Mouse (Mus musculus): ENCODE results near the gene Arih2. TPM values are rescaled to one million over a fixed set of nuclear protein-coding genes. Genes with fewer than 3 reads are reported as not detected.
A peak's percentile ranks its signal among the peaks of the same experiment; 100 is the strongest.
"Not testable (repeated sequence)": the region's sequence is repeated elsewhere in the genome, so short reads cannot be mapped to it uniquely, and the experiment has no call there.

The Arih2 gene
- polyA plus RNA-seq, 1 experiment: 53.7 TPM

GRCm38 (mm10) chr9:108617301-108617700 is 31.9 kb downstream of the Arih2 start:
- no peak overlapping the region for H3K4me3 ChIP-seq (replicated peaks; ENCODE audit: insufficient read depth, low read depth, low read length)
- no peaks in the 10 kb centered on the region for H3K4me1 ChIP-seq (ENCODE audit: control insufficient read depth, insufficient read depth, low read length)
- TF ChIP-seq POLR2A (IDR thresholded peaks at IDR 0.05; ENCODE audit: borderline replicate concordance, insufficient read depth, low read length) (no peak), CTCF (IDR thresholded peaks at IDR 0.05; ENCODE audit: borderline replicate concordance, insufficient read depth, low read depth, low read length) (no peak)
- WGBS: 96% methylated on average over 1 of the region's 1 CpGs
- H3K27me3 ChIP-seq (ENCODE audit: control insufficient read depth, insufficient read depth, low read length): no peaks in the 10 kb centered on the region
- no peak for DNase-seq
- H3K27ac ChIP-seq (ENCODE audit: insufficient read depth, low read length): no peak overlapping the region

GRCm38 (mm10) chr9:108611488-108611887 is 37.7 kb downstream of the Arih2 start:
- Histone ChIP-seq H3K4me3 (replicated peaks; ENCODE audit: insufficient read depth, low read depth, low read length) (no peak overlapping the region), H3K27ac (ENCODE audit: insufficient read depth, low read length) (no peak overlapping the region), H3K27me3 (ENCODE audit: control insufficient read depth, insufficient read depth, low read length) (no peaks in the 10 kb centered on the region), H3K4me1 (ENCODE audit: control insufficient read depth, insufficient read depth, low read length) (no peaks in the 10 kb centered on the region)
- TF ChIP-seq POLR2A (IDR thresholded peaks at IDR 0.05; ENCODE audit: borderline replicate concordance, insufficient read depth, low read length): no peak
- DNase-seq: no peak
- WGBS: 97% methylated on average over 10 of the region's 10 CpGs

GRCm38 (mm10) chr9:108608889-108609288 is 40.3 kb downstream of the Arih2 start:
- Histone ChIP-seq H3K27me3 (ENCODE audit: control insufficient read depth, insufficient read depth, low read length) (no peaks in the 10 kb centered on the region), H3K4me1 (ENCODE audit: control insufficient read depth, insufficient read depth, low read length) (no peaks in the 10 kb centered on the region), H3K27ac (ENCODE audit: insufficient read depth, low read length) (no peak overlapping the region), H3K4me3 (replicated peaks; ENCODE audit: insufficient read depth, low read depth, low read length) (no peak overlapping the region)
- no peak for DNase-seq
- TF ChIP-seq POLR2A (IDR thresholded peaks at IDR 0.05; ENCODE audit: borderline replicate concordance, insufficient read depth, low read length): no peak
- TF ChIP-seq CTCF (IDR thresholded peaks at IDR 0.05; ENCODE audit: borderline replicate concordance, insufficient read depth, low read depth, low read length): no peak
- WGBS: 97% methylated on average over 4 of the region's 4 CpGs

- DNase-seq; H3K27me3 ChIP-seq (ENCODE audit: control insufficient read depth, insufficient read depth, low read length); H3K4me1 ChIP-seq (ENCODE audit: control insufficient read depth, insufficient read depth, low read length); H3K27ac ChIP-seq (ENCODE audit: insufficient read depth, low read length); H3K4me3 ChIP-seq (replicated peaks; ENCODE audit: insufficient read depth, low read depth, low read length): not testable (repeated sequence)
- WGBS: 91% methylated on average over 5 of the region's 5 CpGs
Observed at GRCm38 (mm10) chr9:108607929-108608328, 41.3 kb downstream of the Arih2 start.

- H3K27ac ChIP-seq (ENCODE audit: insufficient read depth, low read length): no peak overlapping the region
- no peak for DNase-seq
- H3K4me3 ChIP-seq (replicated peaks; ENCODE audit: insufficient read depth, low read depth, low read length): no peak overlapping the region
- no peaks in the 10 kb centered on the region for H3K27me3 ChIP-seq (ENCODE audit: control insufficient read depth, insufficient read depth, low read length)
- TF ChIP-seq POLR2A (IDR thresholded peaks at IDR 0.05; ENCODE audit: borderline replicate concordance, insufficient read depth, low read length) (no peak), CTCF (IDR thresholded peaks at IDR 0.05; ENCODE audit: borderline replicate concordance, insufficient read depth, low read depth, low read length) (no peak)
- 83% methylated on average over 4 of the region's 4 CpGs for WGBS
- H3K4me1 ChIP-seq (ENCODE audit: control insufficient read depth, insufficient read depth, low read length): no peaks in the 10 kb centered on the region
Observed at GRCm38 (mm10) chr9:108601986-108602385, 47.2 kb downstream of the Arih2 start.

- no peak overlapping the region for H3K27ac ChIP-seq (ENCODE audit: insufficient read depth, low read length)
- H3K4me1 ChIP-seq (ENCODE audit: control insufficient read depth, insufficient read depth, low read length): peaks cover 3% of the 10 kb centered on the region; the same call in 1 of the 2 replicates
- H3K4me3 ChIP-seq (replicated peaks; ENCODE audit: insufficient read depth, low read depth, low read length): no peak overlapping the region
- H3K27me3 ChIP-seq (ENCODE audit: control insufficient read depth, insufficient read depth, low read length): no peaks in the 10 kb centered on the region
- no peak for DNase-seq
- TF ChIP-seq CTCF (IDR thresholded peaks at IDR 0.05; ENCODE audit: borderline replicate concordance, insufficient read depth, low read depth, low read length): no peak
- TF ChIP-seq POLR2A (IDR thresholded peaks at IDR 0.05; ENCODE audit: borderline replicate concordance, insufficient read depth, low read length): no peak
- 59% methylated on average over 2 of the region's 2 CpGs for WGBS
Observed at GRCm38 (mm10) chr9:108600011-108600410, 49.2 kb downstream of the Arih2 start.

- 73% methylated on average over 4 of the region's 4 CpGs for WGBS
- TF ChIP-seq POLR2A (IDR thresholded peaks at IDR 0.05; ENCODE audit: borderline replicate concordance, insufficient read depth, low read length) (no peak), CTCF (IDR thresholded peaks at IDR 0.05; ENCODE audit: borderline replicate concordance, insufficient read depth, low read depth, low read length) (no peak)
Observed at GRCm38 (mm10) chr9:108599021-108599566, 50.1 kb downstream of the Arih2 start.

GRCm38 (mm10) chr9:108596998-108597764 is 52.0 kb downstream of the Arih2 start, which contains the start of gene P4htm:
Gene P4htm, minus strand, starts transcription at chr9:108597667.
- Histone ChIP-seq H3K27me3 (ENCODE audit: control insufficient read depth, insufficient read depth, low read length) (no peaks in the 10 kb centered on the region), H3K27ac (ENCODE audit: insufficient read depth, low read length) (peak within 1 kb of the TSS; percentile 76), H3K4me1 (ENCODE audit: control insufficient read depth, insufficient read depth, low read length) (peaks cover 6% of the 10 kb centered on the region; the same call in 1 of the 2 replicates), H3K4me3 (replicated peaks; ENCODE audit: insufficient read depth, low read depth, low read length) (peak within 1 kb of the TSS; percentile 91)
- TF ChIP-seq CTCF (IDR thresholded peaks at IDR 0.05; ENCODE audit: borderline replicate concordance, insufficient read depth, low read depth, low read length) (no peak), POLR2A (IDR thresholded peaks at IDR 0.05; ENCODE audit: borderline replicate concordance, insufficient read depth, low read length) (peak; percentile 80)
- under 1% methylated on average over 69 of the region's 69 CpGs for WGBS
- peak; percentile 82 to 85 for DNase-seq

More at GRCm38 (mm10) chr9:108599021-108599566, 50.1 kb downstream of the Arih2 start:
- Histone ChIP-seq H3K4me1 (ENCODE audit: control insufficient read depth, insufficient read depth, low read length) (peaks cover 6% of the 10 kb centered on the region; the same call in 1 of the 2 replicates), H3K27me3 (ENCODE audit: control insufficient read depth, insufficient read depth, low read length) (no peaks in the 10 kb centered on the region), H3K27ac (ENCODE audit: insufficient read depth, low read length) (no peak overlapping the region), H3K4me3 (replicated peaks; ENCODE audit: insufficient read depth, low read depth, low read length) (no peak overlapping the region)
- DNase-seq: no peak

All from cerebellum, adult 2 months (tissue).